Mouse (Mus musculus) myocyte (in vitro differentiated cells): ENCODE results near the gene Cxcl14. TPM values are rescaled to one million over a fixed set of nuclear protein-coding genes. Genes with fewer than 3 reads are reported as not detected.

Experiments used
- polyA plus RNA-seq: library from polyadenylated mRNA; unstranded; fragments of >200 nt; fragmentation: generic; extraction: Trizol; gene quantifications from one replicate; pipeline ENCODE4 v1.2.1, GENCODE M21; 2012; ENCODE audit warnings: missing spikeins

Cxcl14 gene
- polyA plus RNA-seq, 1 experiment, result not detected

Other genes starting within 250 kb of the Cxcl14 start
- 62.8 TPM for gene H2afy, start 160.2 kb downstream of the Cxcl14 start, polyA plus RNA-seq
- not detected for gene Tifab, start 117.7 kb downstream of the Cxcl14 start, polyA plus RNA-seq
- gene Neurog1, start 44.4 kb downstream of the Cxcl14 start, polyA plus RNA-seq, result not detected
- not detected for gene Gm3045, start 130.0 kb upstream of the Cxcl14 start, polyA plus RNA-seq
- gene Slc25a48, start 141.8 kb upstream of the Cxcl14 start, polyA plus RNA-seq, result not detected
- not detected for gene Il9, start 185.7 kb upstream of the Cxcl14 start, polyA plus RNA-seq
- 0.20 TPM for gene Fbxl21, start 225.9 kb upstream of the Cxcl14 start, polyA plus RNA-seq